Mouse (Mus musculus): ENCODE data around the gene Sema4b. TPM values are rescaled to one million over a fixed set of nuclear protein-coding genes. Genes with fewer than 3 reads are reported as not detected.
A peak's percentile ranks its signal among the peaks of the same experiment; 100 is the strongest.

Sema4b gene
- total RNA-seq, 2 experiments from 2014 or later = 62.1 to 66.9 TPM

- no peak for DNase-seq (ENCODE audit: low spot score in 2 of 2)
Observed at GRCm38 (mm10) chr7:80176159-80176558, 10.5 kb upstream of the Sema4b start.

- DNase-seq (ENCODE audit: low spot score in 2 of 2) = no peak
Observed at GRCm38 (mm10) chr7:80177438-80177837, 9.2 kb upstream of the Sema4b start.

DNA sequence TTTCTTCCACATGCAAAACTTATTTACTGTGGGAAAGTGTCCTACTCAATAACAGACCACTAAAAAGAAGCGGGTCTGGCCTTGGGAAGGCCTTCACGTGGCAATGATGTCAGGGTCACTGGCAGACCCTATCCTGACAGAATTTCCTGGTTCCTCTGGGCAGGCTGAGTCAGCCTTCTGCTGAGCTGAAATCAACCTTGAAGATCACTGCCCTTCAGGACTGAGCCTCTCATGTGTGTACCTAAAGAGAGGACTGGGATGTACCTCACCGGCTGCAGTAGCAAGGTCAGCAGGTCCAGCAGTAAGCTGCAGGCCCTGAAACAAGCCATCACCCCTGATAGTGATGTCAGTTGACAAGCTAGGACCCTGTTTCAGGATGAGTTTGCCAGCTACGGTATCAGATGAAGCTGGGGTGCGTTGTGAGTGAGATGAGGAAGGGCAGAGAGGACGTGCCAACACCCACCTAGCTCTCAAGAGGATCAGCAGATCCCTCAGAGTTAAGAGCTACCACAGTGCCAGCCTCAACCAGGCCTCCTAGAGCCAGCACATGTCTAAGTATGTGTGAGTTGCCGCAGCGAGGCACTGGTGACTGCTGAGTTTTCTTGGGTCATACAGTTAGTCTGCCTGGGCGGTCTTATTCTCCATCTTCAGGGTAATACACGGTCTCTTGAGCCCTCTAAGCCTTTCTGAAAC is 8.5 kb upstream of the Sema4b start:
- no peak for DNase-seq (ENCODE audit: low spot score in 2 of 2)

GRCm38 (mm10) chr7:80179327-80179726 is 7.3 kb upstream of the Sema4b start:
- DNase-seq (ENCODE audit: low spot score in 2 of 2) = no peak

- DNase-seq (ENCODE audit: low spot score in 2 of 2) = no peak
Observed at GRCm38 (mm10) chr7:80179790-80180189, 6.9 kb upstream of the Sema4b start.

DNA sequence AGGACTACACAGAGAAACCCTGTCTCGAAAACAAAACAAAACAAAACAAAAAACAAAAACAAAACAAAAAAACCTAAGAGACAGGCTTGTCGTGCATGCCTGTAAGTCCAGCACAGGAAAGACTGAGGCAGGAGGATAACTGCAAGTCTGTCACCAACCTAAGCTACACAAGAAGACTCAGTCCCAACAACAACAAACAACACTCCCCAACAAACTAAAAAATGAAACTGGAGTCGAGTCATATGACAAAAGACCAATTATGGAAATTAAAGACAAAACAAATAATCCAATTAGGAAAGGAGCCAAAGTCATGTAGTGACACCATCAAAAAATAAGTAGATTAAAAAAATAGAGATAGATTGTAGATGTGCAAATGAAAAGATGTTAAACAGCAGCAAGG is 6.4 kb upstream of the Sema4b start:
- no peak for DNase-seq (ENCODE audit: low spot score in 2 of 2)

- no peak for DNase-seq (ENCODE audit: low spot score in 2 of 2)
Observed at GRCm38 (mm10) chr7:80181078-80181477, 5.6 kb upstream of the Sema4b start.

GRCm38 (mm10) chr7:80182139-80182538 is 4.5 kb upstream of the Sema4b start:
- DNase-seq (ENCODE audit: low spot score in 2 of 2) = no peak

DNA sequence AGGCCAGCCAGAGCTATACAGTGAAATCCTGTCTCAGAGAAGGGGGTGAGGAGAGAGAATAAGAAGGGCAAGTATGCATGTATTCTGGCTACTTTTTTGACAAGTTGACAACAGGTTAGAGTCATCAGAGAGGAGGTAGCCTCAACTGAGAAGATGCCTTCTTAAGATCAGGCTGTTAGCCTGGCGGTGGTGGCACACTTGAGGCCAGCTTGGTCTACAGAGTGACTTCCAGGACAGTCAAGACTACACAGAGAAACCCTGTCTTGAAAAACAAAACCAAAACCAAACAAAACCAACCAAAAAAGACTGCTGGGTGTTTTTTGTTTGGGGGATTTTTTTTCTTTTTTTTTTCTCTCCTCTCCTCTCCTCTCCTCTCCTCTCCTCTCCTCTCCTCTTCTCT is 3.2 kb upstream of the Sema4b start:
- no peak for DNase-seq (ENCODE audit: low spot score in 2 of 2)

DNA sequence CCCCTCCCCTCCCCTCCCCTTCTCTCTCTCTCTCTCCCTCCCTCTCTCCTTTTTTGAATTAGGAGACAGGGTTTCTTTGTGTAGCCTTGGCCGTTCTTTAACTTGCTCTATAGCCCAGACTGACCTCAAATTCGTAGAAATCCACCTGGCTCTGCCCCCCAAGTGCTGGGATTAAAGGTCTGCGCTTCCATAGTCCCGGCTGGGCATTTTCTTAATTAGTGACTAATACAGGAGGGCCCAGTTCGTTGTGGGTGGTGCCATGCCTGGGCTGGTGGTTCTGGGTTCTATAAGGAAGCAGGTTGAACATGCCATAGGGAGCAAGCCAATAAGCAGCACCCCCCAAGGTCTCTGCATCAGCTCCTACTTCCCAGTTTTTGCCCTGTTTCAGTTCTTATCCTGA is 2.7 kb upstream of the Sema4b start:
- DNase-seq (ENCODE audit: low spot score in 2 of 2) = no peak

GRCm38 (mm10) chr7:80184551-80184950 is 2.1 kb upstream of the Sema4b start:
- DNase-seq (ENCODE audit: low spot score in 2 of 2) = no peak

DNA sequence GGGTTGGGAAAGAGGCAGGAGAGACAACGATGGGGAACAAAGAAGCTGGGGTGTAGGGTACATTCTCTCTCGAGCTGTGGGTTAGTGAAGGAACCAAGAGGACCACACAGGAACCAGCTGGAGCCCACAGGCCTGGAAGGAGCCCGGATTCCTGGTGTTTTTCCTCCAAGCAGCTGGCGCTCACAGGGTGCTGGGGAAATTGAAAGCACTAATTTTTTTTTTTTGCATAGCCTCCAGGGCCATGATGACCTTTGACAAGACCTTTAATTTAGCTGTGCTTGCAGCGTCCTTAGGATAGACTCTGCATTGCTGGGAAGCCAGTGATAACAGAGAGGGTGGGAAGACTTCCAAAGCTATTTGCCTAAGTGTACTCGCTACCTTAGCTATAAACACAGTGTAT is 1.7 kb upstream of the Sema4b start:
- no peak for DNase-seq (ENCODE audit: low spot score in 2 of 2)

DNA sequence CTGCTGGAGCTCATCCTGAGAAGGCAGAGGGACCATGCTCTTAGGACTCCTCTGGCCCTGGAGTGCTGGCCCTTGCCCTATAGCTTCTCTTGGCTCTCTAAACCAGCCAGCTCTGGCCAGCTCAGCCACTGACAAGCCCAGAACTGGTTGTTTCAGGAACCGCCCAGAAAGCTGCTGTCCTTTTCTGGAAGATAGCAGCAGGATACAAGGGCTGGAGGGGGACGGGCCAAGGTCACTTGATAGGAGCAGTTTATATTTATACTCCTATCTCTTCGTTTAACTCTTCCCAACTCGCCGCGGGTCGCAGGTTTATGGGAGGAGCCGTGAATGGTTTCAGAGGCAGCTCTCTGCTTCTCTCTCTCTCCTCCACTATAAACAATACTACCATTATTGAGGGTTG is 620 bp upstream of the Sema4b start:
- no peak for DNase-seq (ENCODE audit: low spot score in 2 of 2)

GRCm38 (mm10) chr7:80187501-80187900 is 860 bp downstream of the Sema4b start:
- no peak for DNase-seq (ENCODE audit: low spot score in 2 of 2)

DNA sequence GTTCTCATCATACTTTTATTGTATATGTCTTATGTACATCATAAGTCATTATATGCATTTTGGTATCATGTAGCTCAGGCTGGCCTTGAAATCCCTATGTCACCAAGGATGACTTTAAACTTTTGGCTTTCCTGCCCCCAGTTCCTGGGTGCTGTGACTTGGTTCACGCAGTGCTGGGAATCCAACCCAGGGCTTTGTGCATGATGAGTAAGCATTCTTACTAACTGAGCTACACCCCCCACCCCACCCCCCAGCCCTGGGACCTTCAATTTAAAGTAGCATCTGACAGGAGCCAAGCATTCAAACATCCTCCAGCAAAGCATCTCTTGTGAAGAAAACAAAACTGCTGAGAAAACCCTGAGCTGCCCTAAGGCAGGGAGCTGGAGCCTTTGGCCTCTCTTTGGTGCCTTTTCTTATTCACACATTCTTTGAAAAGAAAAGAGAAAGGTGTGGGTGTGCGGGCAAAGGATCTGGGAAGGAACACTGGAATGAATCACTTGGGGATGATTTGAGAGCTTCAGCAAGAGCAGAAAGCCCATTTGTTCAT is 2.0 kb downstream of the Sema4b start:
- no peak for DNase-seq (ENCODE audit: low spot score in 2 of 2)

DNA sequence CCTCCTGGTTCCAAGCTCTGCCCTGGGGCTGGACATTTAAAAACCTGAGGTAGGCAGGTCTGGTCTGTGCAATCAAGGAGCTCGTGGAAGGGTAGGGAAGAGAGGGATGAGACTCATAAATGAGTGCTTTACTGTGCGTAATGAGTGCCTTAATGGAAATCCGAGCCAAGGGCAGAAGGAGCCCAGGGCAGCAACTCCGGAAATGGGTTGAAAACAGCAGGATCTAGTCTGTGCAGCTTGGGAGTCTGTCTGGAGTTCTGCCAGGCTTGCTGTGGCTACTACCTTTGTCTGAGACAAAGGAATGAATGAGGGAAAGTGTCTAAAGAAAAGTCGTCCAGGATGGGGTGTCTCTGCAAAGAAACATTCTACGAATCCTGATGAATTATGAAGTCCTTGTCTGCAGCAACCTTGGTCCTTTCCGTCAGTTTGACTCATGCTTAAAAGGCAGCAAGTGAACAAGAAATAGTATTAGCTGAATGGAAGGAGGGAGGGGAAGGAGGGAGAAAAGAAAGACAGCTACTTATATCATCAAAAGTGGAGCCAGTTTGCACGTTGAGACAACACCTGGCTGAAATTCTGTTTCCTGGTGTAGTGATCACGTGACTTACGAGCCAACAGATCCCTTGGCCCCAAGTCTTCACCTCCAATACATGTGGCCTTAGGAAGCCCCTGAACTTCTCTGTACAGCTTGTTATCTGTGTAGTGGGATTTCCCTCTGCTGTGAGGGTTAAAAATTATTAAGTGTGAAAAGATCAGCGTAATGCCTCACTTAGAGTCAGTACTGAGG is 2.7 kb downstream of the Sema4b start:
- DNase-seq (ENCODE audit: low spot score in 2 of 2) = no peak

GRCm38 (mm10) chr7:80191455-80191854 is 4.8 kb downstream of the Sema4b start:
- no peak for DNase-seq (ENCODE audit: low spot score in 2 of 2)

GRCm38 (mm10) chr7:80192226-80193061 is 5.8 kb downstream of the Sema4b start:
- peak; percentile 62 to 89 for DNase-seq (ENCODE audit: low spot score in 2 of 2)

DNA sequence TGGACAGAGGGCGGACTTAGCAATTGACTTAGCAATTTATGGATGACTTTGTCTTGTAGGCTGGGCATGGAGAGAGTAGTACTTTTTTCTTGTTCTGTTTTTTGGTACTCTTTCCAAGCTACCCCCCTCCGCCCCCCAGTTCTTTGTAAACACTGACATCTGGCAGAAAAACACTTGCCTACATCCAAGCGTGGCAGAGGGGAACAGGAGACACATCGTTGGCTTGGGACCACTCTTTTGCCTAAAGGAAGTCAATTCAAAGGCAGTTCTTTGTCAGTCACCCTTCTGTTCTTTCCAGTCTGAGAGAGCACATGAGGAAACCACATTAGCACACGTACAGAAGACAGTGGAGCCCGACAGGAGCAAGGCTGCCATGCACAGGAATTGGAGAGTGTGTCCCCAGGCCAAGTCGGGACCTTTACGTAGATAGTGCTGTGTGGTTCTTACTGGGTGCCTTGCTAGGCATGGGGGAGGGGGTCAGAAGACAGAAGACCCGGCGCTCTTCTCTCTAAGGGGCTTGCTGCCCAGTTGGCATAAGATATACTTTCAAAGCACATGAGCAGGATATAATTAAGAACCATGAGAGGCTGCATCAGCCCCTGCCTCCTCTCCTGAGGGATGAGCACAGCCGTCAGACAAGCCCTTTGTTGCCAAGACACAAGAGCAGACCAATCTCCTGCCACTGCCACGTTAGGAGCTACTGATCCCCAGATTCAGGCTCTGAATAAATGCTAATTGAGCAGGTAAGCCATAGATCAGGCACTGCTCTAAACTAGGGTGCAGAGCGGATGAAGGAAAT is 7.5 kb downstream of the Sema4b start:
- DNase-seq (ENCODE audit: low spot score in 2 of 2) = no peak

- no peak for DNase-seq (ENCODE audit: low spot score in 2 of 2)
Observed at GRCm38 (mm10) chr7:80195146-80195545, 8.5 kb downstream of the Sema4b start.
